20 mouse cellular contexts compared by ENCODE assay signal in genomic region chr2:35686104-35686503, GRCm38 (mm10).
DNase-seq lines count a peak whose midpoint lies in the region; ATAC-seq and TF ChIP-seq lines count a peak whose summit lies in the region.
"Had no signal": no experiment of that assay in that cellular context is flagged by ENCODE, and none has a peak within 500 bp of the region (broad histone marks: within the 10 kb centered on the region; RNA-seq: fewer than 3 reads in every experiment).

No protein-coding gene starts in this region.

- no peak overlapping the region for H3K4me3 ChIP-seq in forebrain, embryonic 12.5 days (replicated peaks)
- H3K4me3 ChIP-seq in forebrain, embryonic 10.5 days = no peak overlapping the region
- H3K4me3 ChIP-seq in kidney, embryonic 14.5 days (ENCODE audit: low read length) = no peak overlapping the region
- no peak overlapping the region for H3K4me3 ChIP-seq in midbrain, embryonic 14.5 days (replicated peaks; ENCODE audit: low read depth, low read length)
- no peak overlapping the region for H3K4me3 ChIP-seq in midbrain, embryonic 13.5 days (replicated peaks)
- H3K4me3 ChIP-seq: embryonic facial prominence, embryonic 13.5 days; heart, embryonic 10.5 days; midbrain, embryonic 10.5 days had no signal

- no peak for DNase-seq in forebrain, embryonic 10.5 days (ENCODE audit: extremely low spot score, low spot score)
- DNase-seq in kidney, adult 11 months = peak; percentile 42
- peak; percentile 44 for DNase-seq in midbrain, embryonic 14.5 days
- peak; percentile 73 for DNase-seq in brain, embryonic 14.5 days (ENCODE audit: low read depth)
- DNase-seq: adrenal gland, adult 2 months; cerebellum, adult 18-20 months; heart, postnatal 10 days; liver; liver, postnatal 0 days; lung, postnatal 36 days; spleen, adult 18-20 months; thymus, adult 18-20 months had no signal

- H3K27ac ChIP-seq in forebrain, embryonic 12.5 days = peak overlapping the region; percentile 82; the same call in 1 of the 2 replicates
- H3K27ac ChIP-seq in forebrain, embryonic 10.5 days = no peak overlapping the region
- H3K27ac ChIP-seq in kidney, embryonic 14.5 days (ENCODE audit: low read depth, low read length) = no peak overlapping the region
- H3K27ac ChIP-seq in midbrain, embryonic 14.5 days (replicated peaks; ENCODE audit: low read depth, low read length) = no peak overlapping the region
- H3K27ac ChIP-seq in midbrain, embryonic 13.5 days = no peak overlapping the region
- H3K27ac ChIP-seq: embryonic facial prominence, embryonic 13.5 days; midbrain, embryonic 10.5 days had no signal

- no peak overlapping the region for H3K4me2 ChIP-seq in forebrain, embryonic 12.5 days
- no peak overlapping the region for H3K4me2 ChIP-seq in kidney, embryonic 14.5 days (replicated peaks; ENCODE audit: low read depth, low read length)
- no peak overlapping the region for H3K4me2 ChIP-seq in midbrain, embryonic 14.5 days (ENCODE audit: low read length)
- no peak overlapping the region for H3K4me2 ChIP-seq in midbrain, embryonic 13.5 days (replicated peaks)
- H3K4me2 ChIP-seq: embryonic facial prominence, embryonic 13.5 days had no signal

- H3K27me3 ChIP-seq in forebrain, embryonic 12.5 days = no peaks in the 10 kb centered on the region
- H3K27me3 ChIP-seq in forebrain, embryonic 10.5 days (ENCODE audit: poor library complexity, severe bottlenecking) = no peaks in the 10 kb centered on the region
- no peaks in the 10 kb centered on the region for H3K27me3 ChIP-seq in kidney, embryonic 14.5 days (ENCODE audit: control insufficient read depth, insufficient read depth, low read length)
- no peaks in the 10 kb centered on the region for H3K27me3 ChIP-seq in midbrain, embryonic 14.5 days (ENCODE audit: control insufficient read depth, insufficient read depth, low read length)
- no peaks in the 10 kb centered on the region for H3K27me3 ChIP-seq in midbrain, embryonic 13.5 days
- H3K27me3 ChIP-seq: embryonic facial prominence, embryonic 13.5 days had no signal

- no peaks in the 10 kb centered on the region for H3K9me3 ChIP-seq in forebrain, embryonic 12.5 days
- H3K9me3 ChIP-seq in forebrain, embryonic 10.5 days = no peaks in the 10 kb centered on the region
- no peaks in the 10 kb centered on the region for H3K9me3 ChIP-seq in kidney, embryonic 14.5 days (ENCODE audit: control insufficient read depth, low read length)
- H3K9me3 ChIP-seq in midbrain, embryonic 14.5 days (ENCODE audit: control insufficient read depth, low read length) = no peaks in the 10 kb centered on the region
- no peaks in the 10 kb centered on the region for H3K9me3 ChIP-seq in midbrain, embryonic 13.5 days
- H3K9me3 ChIP-seq: embryonic facial prominence, embryonic 13.5 days; heart, embryonic 10.5 days; midbrain, embryonic 10.5 days had no signal

- peaks cover 83% of the 10 kb centered on the region for H3K4me1 ChIP-seq in forebrain, embryonic 12.5 days
- peaks cover 93% of the 10 kb centered on the region for H3K4me1 ChIP-seq in forebrain, embryonic 10.5 days
- peaks cover 43% of the 10 kb centered on the region for H3K4me1 ChIP-seq in kidney, embryonic 14.5 days (ENCODE audit: control insufficient read depth, insufficient read depth, low read length)
- H3K4me1 ChIP-seq in midbrain, embryonic 14.5 days (ENCODE audit: control insufficient read depth, insufficient read depth, low read length) = peaks cover 42% of the 10 kb centered on the region
- peaks cover 93% of the 10 kb centered on the region for H3K4me1 ChIP-seq in midbrain, embryonic 13.5 days (replicated peaks)

- TF ChIP-seq CTCF in brain, embryonic 14.5 days (IDR thresholded peaks at IDR 0.05; ENCODE audit: borderline replicate concordance, extremely low read depth, insufficient read depth, insufficient read length) = no peak

- no peak overlapping the region for H3K9ac ChIP-seq in forebrain, embryonic 12.5 days
- H3K9ac ChIP-seq in kidney, embryonic 14.5 days (ENCODE audit: low read depth, low read length) = no peak overlapping the region
- no peak overlapping the region for H3K9ac ChIP-seq in midbrain, embryonic 14.5 days (replicated peaks; ENCODE audit: low read length)
- H3K9ac ChIP-seq in midbrain, embryonic 13.5 days (replicated peaks) = no peak overlapping the region
- H3K9ac ChIP-seq: embryonic facial prominence, embryonic 13.5 days; liver, postnatal 0 days had no signal

- ATAC-seq in forebrain, embryonic 12.5 days (ENCODE audit: low FRiP score) = no peak
- no peak for ATAC-seq in kidney, embryonic 14.5 days (ENCODE audit: low FRiP score, low TSS enrichment)
- ATAC-seq in midbrain, embryonic 14.5 days (ENCODE audit: low FRiP score, low TSS enrichment) = no peak
- no peak for ATAC-seq in midbrain, embryonic 13.5 days
- ATAC-seq in monocyte, adult 5-6 weeks (replicated peaks; ENCODE audit: insufficient number of reproducible peaks, low FRiP score, low TSS enrichment, poor library complexity, severe bottlenecking) = no peak
- ATAC-seq: inflammation-experienced regulatory T-cells, adult 6 months; liver, postnatal 0 days had no signal

- TF ChIP-seq POLR2A in brain, embryonic 14.5 days (IDR thresholded peaks at IDR 0.05; ENCODE audit: borderline replicate concordance, extremely low read depth, insufficient read depth, insufficient read length, poor library complexity, severe bottlenecking) = no peak

- no peaks in the 10 kb centered on the region for H3K36me3 ChIP-seq in forebrain, embryonic 12.5 days (replicated peaks)
- H3K36me3 ChIP-seq in forebrain, embryonic 10.5 days (replicated peaks) = peaks cover 11% of the 10 kb centered on the region
- 0 out of 2 replicates have a peak, but pooled peaks cover 5% of the 10 kb centered on the region for H3K36me3 ChIP-seq in kidney, embryonic 14.5 days (ENCODE audit: control insufficient read depth, insufficient read depth, low read length)
- no peaks in the 10 kb centered on the region for H3K36me3 ChIP-seq in midbrain, embryonic 14.5 days (ENCODE audit: control insufficient read depth, insufficient read depth, low read length)
- no peaks in the 10 kb centered on the region for H3K36me3 ChIP-seq in midbrain, embryonic 13.5 days
- H3K36me3 ChIP-seq: heart, embryonic 10.5 days had no signal

- 84% methylated on average over 7 of the region's 7 CpGs for WGBS in forebrain, embryonic 12.5 days
- WGBS in forebrain, embryonic 10.5 days = 94% methylated on average over 7 of the region's 7 CpGs
- WGBS in kidney, embryonic 14.5 days = 87% methylated on average over 7 of the region's 7 CpGs
- WGBS in midbrain, embryonic 14.5 days = 72% methylated on average over 7 of the region's 7 CpGs
- WGBS in midbrain, embryonic 13.5 days = 80% methylated on average over 7 of the region's 7 CpGs
